Comparison of ENCODE assay signal across 11 mouse cellular contexts in genomic region chr4:125996576-125996975, GRCm38 (mm10). TPM values are rescaled to one million over a fixed set of nuclear protein-coding genes. Genes with fewer than 3 reads are reported as not detected.
DNase-seq lines count a peak whose midpoint lies in the region; ATAC-seq and TF ChIP-seq lines count a peak whose summit lies in the region.
"Had no signal": no experiment of that assay in that cellular context is flagged by ENCODE, and none has a peak within 500 bp of the region (broad histone marks: within the 10 kb centered on the region; RNA-seq: fewer than 3 reads in every experiment).

No protein-coding gene starts in this region.

- H3K36me3 ChIP-seq in liver, embryonic 12.5 days = no peaks in the 10 kb centered on the region
- H3K36me3 ChIP-seq in ES-E14 (ENCODE audit: control insufficient read depth, insufficient read depth, low read length, poor library complexity, severe bottlenecking) = no peaks in the 10 kb centered on the region
- H3K36me3 ChIP-seq in liver, embryonic 11.5 days (ENCODE audit: control insufficient read depth, insufficient read depth, low read length) = no peaks in the 10 kb centered on the region
- no peaks in the 10 kb centered on the region for H3K36me3 ChIP-seq in forebrain, embryonic 12.5 days (replicated peaks)
- H3K36me3 ChIP-seq: hindbrain, embryonic 12.5 days had no signal

- H3K9ac ChIP-seq in liver, embryonic 12.5 days = no peak overlapping the region
- H3K9ac ChIP-seq in ES-E14 (ENCODE audit: insufficient read depth, low read depth, low read length, poor library complexity, severe bottlenecking) = no peak overlapping the region
- H3K9ac ChIP-seq in liver, embryonic 11.5 days (ENCODE audit: low read depth, low read length) = no peak overlapping the region
- no peak overlapping the region for H3K9ac ChIP-seq in forebrain, embryonic 12.5 days
- H3K9ac ChIP-seq: hindbrain, embryonic 12.5 days had no signal

- in situ Hi-C loops in ES-E14 (cut with MboI; ENCODE audit: low sequenced_read_pairs in 2 of 2, unreplicated experiment in 2 of 2) = no loop called here

- H3K4me3 ChIP-seq in liver, embryonic 12.5 days = no peak overlapping the region
- no peak overlapping the region for H3K4me3 ChIP-seq in ES-E14 (ENCODE audit: insufficient read depth in 1 of 2, low read depth in 1 of 2, low read length in 2 of 2, poor library complexity in 1 of 2, severe bottlenecking in 1 of 2)
- no peak overlapping the region for H3K4me3 ChIP-seq in liver, embryonic 11.5 days (ENCODE audit: low read depth, low read length)
- H3K4me3 ChIP-seq in forebrain, embryonic 12.5 days (replicated peaks) = no peak overlapping the region
- H3K4me3 ChIP-seq: hindbrain, embryonic 12.5 days had no signal

- H3K9me3 ChIP-seq in liver, embryonic 12.5 days (replicated peaks) = 0 out of 2 replicates have a peak, but pooled peaks cover 9% of the 10 kb centered on the region
- no peaks in the 10 kb centered on the region for H3K9me3 ChIP-seq in ES-E14 (ENCODE audit: control insufficient read depth, insufficient read depth, low read depth, low read length)
- no peaks in the 10 kb centered on the region for H3K9me3 ChIP-seq in liver, embryonic 11.5 days (ENCODE audit: control insufficient read depth, low read length)
- peaks cover 20% of the 10 kb centered on the region for H3K9me3 ChIP-seq in forebrain, embryonic 12.5 days

- no peaks in the 10 kb centered on the region for H3K27me3 ChIP-seq in liver, embryonic 12.5 days (replicated peaks)
- no peaks in the 10 kb centered on the region for H3K27me3 ChIP-seq in liver, embryonic 11.5 days (replicated peaks; ENCODE audit: control insufficient read depth, insufficient read depth, low read length)
- H3K27me3 ChIP-seq in forebrain, embryonic 12.5 days = peaks cover 4% of the 10 kb centered on the region; the same call in 1 of the 2 replicates

- H3K4me2 ChIP-seq in liver, embryonic 12.5 days = no peak overlapping the region
- H3K4me2 ChIP-seq in liver, embryonic 11.5 days = no peak overlapping the region
- no peak overlapping the region for H3K4me2 ChIP-seq in forebrain, embryonic 12.5 days
- H3K4me2 ChIP-seq: hindbrain, embryonic 12.5 days had no signal

- H3K4me1 ChIP-seq in liver, embryonic 12.5 days = no peaks in the 10 kb centered on the region
- peaks cover 2 to 14% of the 10 kb centered on the region in 2 experiments; a peak in 3 of 4 replicates for H3K4me1 ChIP-seq in ES-E14 (ENCODE audit: control insufficient read depth in 2 of 2, insufficient read depth in 2 of 2, low read length in 2 of 2, poor library complexity in 1 of 2)
- H3K4me1 ChIP-seq in liver, embryonic 11.5 days (replicated peaks; ENCODE audit: control insufficient read depth, insufficient read depth, low read length) = no peaks in the 10 kb centered on the region
- H3K4me1 ChIP-seq in forebrain, embryonic 12.5 days = no peaks in the 10 kb centered on the region
- H3K4me1 ChIP-seq: hindbrain, embryonic 12.5 days had no signal

- no peak overlapping the region for H3K27ac ChIP-seq in liver, embryonic 12.5 days
- H3K27ac ChIP-seq in ES-E14 (ENCODE audit: insufficient read depth, low read depth, low read length, poor library complexity, severe bottlenecking) = no peak overlapping the region
- no peak overlapping the region for H3K27ac ChIP-seq in liver, embryonic 11.5 days (ENCODE audit: low read depth, low read length)
- no peak overlapping the region for H3K27ac ChIP-seq in forebrain, embryonic 12.5 days
- H3K27ac ChIP-seq: hindbrain, embryonic 12.5 days had no signal

- no peak for ATAC-seq in liver, embryonic 12.5 days
- no peak for ATAC-seq in liver, embryonic 11.5 days (replicated peaks; ENCODE audit: low FRiP score)
- no peak for ATAC-seq in forebrain, embryonic 12.5 days (ENCODE audit: low FRiP score)

- 9% methylated on average over 4 of the region's 4 CpGs for WGBS in liver, embryonic 12.5 days (ENCODE audit: insufficient replicate concordance)
- 5% methylated on average over 4 of the region's 4 CpGs for WGBS in liver, embryonic 11.5 days
- 6% methylated on average over 4 of the region's 4 CpGs for WGBS in forebrain, embryonic 12.5 days

- DNase-seq in liver = peak; percentile 46
- peak; percentile 34 for DNase-seq in ES-E14 (ENCODE audit: low read depth, low spot score)
- peak; percentile 37 for DNase-seq in c-Kit-positive CD71-negative TER-119-negative erythroid progenitor cells, embryonic 14.5 days (ENCODE audit: low read depth)
- peak; percentile 54 for DNase-seq in liver, embryonic 11.5 days (ENCODE audit: low spot score)
- DNase-seq in layer of hippocampus, adult 9-11 months = no peak
- DNase-seq: cerebellum, adult 9-10 months; right cerebral cortex, adult 18-20 months; thymus, postnatal 36 days had no signal

TF ChIP-seq in ES-E14, 5 proteins besides CTCF, POLR2A, EP300 and RAD21:
- no peak for TF ChIP-seq HCFC1 (IDR thresholded peaks at IDR 0.05; ENCODE audit: borderline replicate concordance, insufficient read depth, low read length)
- no peak for TF ChIP-seq ZC3H11A (IDR thresholded peaks at IDR 0.05; ENCODE audit: borderline replicate concordance, low read depth, low read length)
- no peak for TF ChIP-seq CHD2 (IDR thresholded peaks at IDR 0.05; ENCODE audit: low read depth, low read length)
- TF ChIP-seq MAFK (IDR thresholded peaks at IDR 0.05; ENCODE audit: insufficient read depth, low read depth, low read length) = no peak
- TF ChIP-seq ZNF384 (IDR thresholded peaks at IDR 0.05; ENCODE audit: low read depth, low read length) = no peak

RNA-seq across cellular contexts. Expression of gene Csf3r, which starts 27.8 kb away (rescaled TPM):
- polyA plus RNA-seq in liver, embryonic 12.5 days (2016; fragmentation: Nextera tagmentation; extraction: Ambion mirVana) = 2.8 TPM in 2 replicates
- 0.11 and 0.18 TPM in 2 replicates for total RNA-seq in ES-E14 (2012; rRNA removed)
- polyA plus RNA-seq in liver, embryonic 11.5 days (2014; fragmentation: Nextera tagmentation; extraction: Ambion mirVana) = 2.4 and 3.1 TPM in 2 replicates
- polyA plus RNA-seq in forebrain, embryonic 12.5 days (2016; fragmentation: Nextera tagmentation; extraction: Ambion mirVana) = 0.18 and 0.51 TPM in 2 replicates

RNA-seq across cellular contexts. Expression of gene Mrps15, which starts 50.1 kb away (rescaled TPM):
- polyA plus RNA-seq in liver, embryonic 12.5 days (2016; fragmentation: Nextera tagmentation; extraction: Ambion mirVana) = 128 and 138 TPM in 2 replicates
- 57.6 and 61.1 TPM in 2 replicates for total RNA-seq in ES-E14 (2012; rRNA removed)
- polyA plus RNA-seq in liver, embryonic 11.5 days (2014; fragmentation: Nextera tagmentation; extraction: Ambion mirVana) = 186 and 190 TPM in 2 replicates
- polyA plus RNA-seq in forebrain, embryonic 12.5 days (2016; fragmentation: Nextera tagmentation; extraction: Ambion mirVana) = 125 and 132 TPM in 2 replicates
